Mouse (Mus musculus) lung, adult 2 months (tissue): Measurements from ENCODE around the gene Maml3.

Experiments
- CTCF ChIP-seq: fragments of 200-500 bp; IDR thresholded peaks from 2 replicates; pipeline ENCODE4 v1.5.1; 2011; ENCODE audit warnings: mild to moderate bottlenecking, low read length, control low read depth; ENCODE audit not compliant: insufficient read depth
- POLR2A ChIP-seq: fragments of 200-500 bp; IDR thresholded peaks from 2 replicates; pipeline ENCODE4 v1.6.1; 2011; ENCODE audit warnings: low read depth, mild to moderate bottlenecking, control low read depth, low read length, borderline replicate concordance; ENCODE audit errors: extremely low read depth

DNA sequence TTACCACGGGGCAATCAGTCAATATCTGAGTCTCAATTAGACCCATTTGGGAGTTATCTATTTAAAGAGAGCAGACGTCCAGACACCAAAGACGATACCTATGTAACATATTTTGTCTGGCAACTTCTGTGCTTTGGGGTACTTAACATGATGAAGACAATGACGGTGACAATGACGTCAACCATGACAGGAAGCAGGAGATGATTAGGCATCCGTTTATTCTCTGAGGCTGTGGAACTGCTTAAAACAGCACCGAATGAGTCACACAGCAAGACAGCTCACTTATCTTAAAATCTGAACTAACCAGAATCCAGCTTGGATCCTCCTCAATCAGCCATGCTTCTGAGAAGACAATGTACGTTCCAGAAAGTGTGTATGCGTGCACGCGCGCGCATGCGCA, 56.8 kb downstream of the Maml3 start:
- TF ChIP-seq CTCF (no peak), POLR2A (no peak)
